Mouse (Mus musculus) forebrain, embryonic 13.5 days (tissue): ENCODE results near the gene Gm20547. TPM values are rescaled to one million over a fixed set of nuclear protein-coding genes. Genes with fewer than 3 reads are reported as not detected.
"Not testable (repeated sequence)": the region's sequence is repeated elsewhere in the genome, so short reads cannot be mapped to it uniquely, and the experiment has no call there.

ENCODE experiments used
- ATAC-seq: fragments of 200-750 bp; cut with Nextera tagmentation; 2 replicates; pipeline ENCODE4 v1.8.0; 2017
- H3K27ac ChIP-seq: fragments of 300-500 bp; sonication (generic); 2 replicates; pipeline ENCODE4 v1.5.1; 2015; ENCODE audit warnings: inconsistent platforms, mild to moderate bottlenecking, moderate library complexity
- H3K27me3 ChIP-seq: fragments of 300-500 bp; sonication (generic); 2 replicates; pipeline ENCODE4 v1.6.1; 2015; ENCODE audit warnings: mild to moderate bottlenecking, inconsistent platforms
- H3K36me3 ChIP-seq: fragments of 300-500 bp; sonication (generic); 2 replicates; pipeline ENCODE4 v1.6.1; 2015; ENCODE audit warnings: mild to moderate bottlenecking, inconsistent platforms; ENCODE audit not compliant: poor library complexity, severe bottlenecking
- H3K4me1 ChIP-seq: fragments of 300-500 bp; sonication (generic); 2 replicates; pipeline ENCODE4 v1.6.1; 2015; ENCODE audit warnings: inconsistent platforms
- H3K4me2 ChIP-seq: fragments of 300-500 bp; sonication (generic); 2 replicates; pipeline ENCODE4 v1.6.1; 2015; ENCODE audit warnings: inconsistent platforms, mild to moderate bottlenecking, moderate library complexity
- H3K4me3 ChIP-seq: fragments of 300-500 bp; sonication (generic); 2 replicates; pipeline ENCODE4 v1.5.1; 2015; ENCODE audit warnings: mild to moderate bottlenecking, inconsistent platforms
- H3K9ac ChIP-seq: fragments of 300-500 bp; sonication (generic); 2 replicates; pipeline ENCODE4 v1.6.1; 2015; ENCODE audit warnings: mild to moderate bottlenecking, inconsistent platforms
- H3K9me3 ChIP-seq: fragments of 300-500 bp; sonication (generic); replicated peaks from 2 replicates; pipeline ENCODE4 v1.6.1; 2016; ENCODE audit warnings: inconsistent platforms
- WGBS: fragments of 180-500 bp; shearing (Covaris S2); methylation state at CpG from one replicate; pipeline ENCODE4 v1.1.7; 2015; 5-methylcytosine and 5-hydroxymethylcytosine counted together
- polyA plus RNA-seq: library from polyadenylated mRNA; unstranded; fragments of >200 nt; fragmentation: Nextera tagmentation; extraction: Ambion mirVana; gene quantifications from 2 replicates; pipeline ENCODE4 v1.2.1, GENCODE M21; 2015

Gene Gm20547
- polyA plus RNA-seq, 1 experiment from 2014 or later: not detected

DNA sequence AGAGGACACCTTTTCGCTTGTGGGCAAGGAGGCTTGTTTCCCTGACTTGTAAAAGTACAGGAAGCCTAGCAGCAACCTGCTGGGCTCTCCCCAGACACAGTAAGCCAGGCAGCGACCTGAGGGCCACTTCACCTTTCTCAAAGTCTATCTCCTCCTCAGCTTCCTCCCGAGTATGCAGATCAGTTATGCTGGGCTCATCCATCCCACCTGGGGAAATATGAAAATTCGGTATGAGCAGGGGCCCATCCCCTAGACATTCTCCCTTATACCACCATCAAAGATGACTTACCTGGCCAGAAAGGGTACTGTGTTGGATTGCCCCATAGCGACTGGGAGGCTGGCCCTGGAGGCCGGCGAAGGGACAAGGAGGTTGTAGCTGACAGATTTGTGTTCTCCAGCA, 34.2 kb downstream of the Gm20547 start:
- peaks cover 61% of the 10 kb centered on the region for H3K36me3 ChIP-seq
- H3K9ac ChIP-seq: no peak overlapping the region; the same call in 1 of the 2 replicates
- no peak overlapping the region for H3K27ac ChIP-seq
- peaks cover 23% of the 10 kb centered on the region for H3K4me1 ChIP-seq
- WGBS: 91% methylated on average over 7 of the region's 7 CpGs
- no peaks in the 10 kb centered on the region for H3K27me3 ChIP-seq
- no peak overlapping the region for H3K4me2 ChIP-seq
- ATAC-seq: no peak
- H3K4me3 ChIP-seq: no peak overlapping the region
- no peaks in the 10 kb centered on the region for H3K9me3 ChIP-seq

- H3K4me1 ChIP-seq: peaks cover 23% of the 10 kb centered on the region
- ATAC-seq: no peak
- 92% methylated on average over 6 of the region's 6 CpGs for WGBS
- H3K27me3 ChIP-seq: no peaks in the 10 kb centered on the region
- no peak overlapping the region for H3K4me2 ChIP-seq
- H3K36me3 ChIP-seq: peaks cover 61% of the 10 kb centered on the region
- H3K27ac ChIP-seq: no peak overlapping the region
- no peak overlapping the region for H3K9ac ChIP-seq
- H3K4me3 ChIP-seq: no peak overlapping the region
- H3K9me3 ChIP-seq: no peaks in the 10 kb centered on the region
These were observed 34.6 kb downstream of the Gm20547 start for GRCm38 (mm10) chr17:34847192-34847591.

GRCm38 (mm10) chr17:34844884-34845283, 37.0 kb downstream of the Gm20547 start:
- Histone ChIP-seq H3K27ac (no peak overlapping the region), H3K4me2 (no peak overlapping the region), H3K9ac (no peak overlapping the region), H3K36me3 (peaks cover 84% of the 10 kb centered on the region), H3K4me3 (no peak overlapping the region), H3K27me3 (no peaks in the 10 kb centered on the region), H3K9me3 (no peaks in the 10 kb centered on the region), H3K4me1 (peaks cover 9% of the 10 kb centered on the region)
- ATAC-seq: no peak
- WGBS: 98% methylated on average over 12 of the region's 13 CpGs

DNA sequence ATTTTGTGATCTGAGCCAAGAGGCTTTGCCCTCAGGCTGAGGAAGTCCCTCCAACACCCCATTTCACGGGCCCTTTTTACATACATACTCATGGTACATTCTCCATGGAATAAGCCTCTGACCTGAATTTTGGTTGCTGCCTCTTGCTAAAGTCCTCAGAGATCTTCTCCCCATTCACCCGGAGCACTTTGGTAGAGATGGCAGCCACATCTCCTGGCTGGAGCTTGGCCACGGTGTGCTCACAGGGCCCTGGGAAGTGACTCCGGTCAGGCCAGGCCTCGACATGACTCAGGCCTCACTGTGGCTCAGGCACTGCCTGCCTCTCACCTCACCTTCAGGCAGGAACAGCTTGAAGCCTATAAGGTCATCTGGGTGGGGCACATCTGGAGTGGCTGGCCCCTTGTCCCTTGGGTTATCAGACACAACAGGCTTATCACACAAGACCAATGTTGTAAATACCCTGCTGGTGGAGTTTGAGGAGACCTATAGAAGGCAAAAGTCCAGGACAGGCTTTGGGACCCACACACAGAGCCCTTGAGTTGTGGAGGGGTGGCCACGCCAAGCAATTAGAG, 41.0 kb downstream of the Gm20547 start:
- no peaks in the 10 kb centered on the region for H3K9me3 ChIP-seq
- 86% methylated on average over 6 of the region's 6 CpGs for WGBS
- H3K4me1 ChIP-seq: peaks cover 22% of the 10 kb centered on the region
- H3K27ac ChIP-seq: no peak overlapping the region
- no peak for ATAC-seq
- no peak overlapping the region for H3K4me2 ChIP-seq
- H3K36me3 ChIP-seq: peaks cover 74% of the 10 kb centered on the region
- H3K9ac ChIP-seq: no peak overlapping the region
- H3K27me3 ChIP-seq: no peaks in the 10 kb centered on the region
- H3K4me3 ChIP-seq: no peak overlapping the region

DNA sequence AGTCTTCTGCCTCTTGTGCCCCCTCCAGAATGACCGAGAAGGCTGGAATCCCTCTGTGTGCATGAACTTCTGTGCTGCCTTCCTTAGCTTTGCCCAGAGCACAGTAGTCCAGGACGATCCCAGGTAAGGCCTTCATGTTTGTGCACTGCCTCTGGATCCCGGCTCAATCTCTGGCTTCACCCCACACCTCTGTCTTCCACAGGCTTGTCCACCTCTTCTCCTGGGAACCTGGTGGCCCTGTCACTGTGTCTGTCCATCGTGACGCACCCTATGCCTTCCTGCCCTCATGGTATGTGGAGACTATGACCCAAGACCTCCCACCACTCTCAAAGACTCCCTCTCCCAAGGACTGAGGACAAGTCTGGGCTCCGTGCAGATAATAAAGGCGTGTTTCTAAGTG, 43.1 kb downstream of the Gm20547 start:
- Histone ChIP-seq H3K9ac (0 out of 2 replicates have a peak overlapping the region, but pooled peaks have one; percentile 21), H3K27ac (no peak overlapping the region), H3K9me3 (no peaks in the 10 kb centered on the region), H3K4me2 (peak overlapping the region; percentile 22; the same call in 1 of the 2 replicates), H3K27me3 (no peaks in the 10 kb centered on the region), H3K4me1 (peaks cover 28% of the 10 kb centered on the region), H3K4me3 (0 out of 2 replicates have a peak overlapping the region, but pooled peaks have one; percentile 7), H3K36me3 (peaks cover 62% of the 10 kb centered on the region)
- no peak for ATAC-seq
- WGBS: 89% methylated on average over 7 of the region's 7 CpGs

GRCm38 (mm10) chr17:34837464-34838324, 44.1 kb downstream of the Gm20547 start:
- peaks cover 28% of the 10 kb centered on the region for H3K4me1 ChIP-seq
- peaks cover 61% of the 10 kb centered on the region for H3K36me3 ChIP-seq
- peak overlapping the region; percentile 58; the same call in 1 of the 2 replicates for H3K27ac ChIP-seq
- peak overlapping the region; percentile 79 for H3K9ac ChIP-seq
- WGBS: 45% methylated on average over 43 of the region's 43 CpGs
- H3K9me3 ChIP-seq: no peaks in the 10 kb centered on the region
- no peaks in the 10 kb centered on the region for H3K27me3 ChIP-seq
- no peak; the same call in 1 of the 2 replicates for ATAC-seq
- H3K4me2 ChIP-seq: peak overlapping the region; percentile 81
- H3K4me3 ChIP-seq: peak overlapping the region; percentile 81

DNA sequence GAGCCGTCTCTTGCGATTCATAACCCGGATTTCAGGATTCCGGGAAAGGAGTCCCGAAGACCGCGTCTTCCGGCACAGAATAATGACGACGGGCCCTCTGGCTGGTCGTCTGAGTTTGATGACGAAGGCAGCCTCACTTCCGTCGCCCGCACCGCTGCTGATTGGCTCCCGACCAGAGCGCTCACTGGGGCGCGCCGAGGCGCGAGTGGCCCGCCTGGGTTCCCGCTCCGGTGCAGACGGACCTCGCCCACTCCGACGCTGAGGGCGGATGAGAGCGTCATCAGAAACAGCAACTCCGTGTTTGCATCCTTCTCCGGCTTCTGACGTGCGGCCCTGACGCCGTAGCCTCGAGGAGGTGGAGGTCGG, 45.0 kb downstream of the Gm20547 start, which contains the start of the genes Stk19 and Dxo:
Gene Stk19 (minus strand): TSS at position 90 of the 366 bp plus-strand sequence.
Gene Dxo (plus strand): TSS at position 164 of the 366 bp plus-strand sequence.
- peak within 1 kb of the TSS; percentile 83 for H3K9ac ChIP-seq
- H3K4me3 ChIP-seq: peak within 1 kb of the TSS; percentile 81
- 0% methylated on average over 40 of the region's 40 CpGs for WGBS
- no peaks in the 10 kb centered on the region for H3K27me3 ChIP-seq
- no peaks in the 10 kb centered on the region for H3K9me3 ChIP-seq
- H3K27ac ChIP-seq: peak within 1 kb of the TSS; percentile 81
- H3K4me1 ChIP-seq: peaks cover 28% of the 10 kb centered on the region
- H3K36me3 ChIP-seq: peaks cover 61% of the 10 kb centered on the region
- ATAC-seq: peak; percentile 93
- peak within 1 kb of the TSS; percentile 81 for H3K4me2 ChIP-seq

GRCm38 (mm10) chr17:34836155-34836855, 45.5 kb downstream of the Gm20547 start:
- Histone ChIP-seq H3K4me1 (peaks cover 28% of the 10 kb centered on the region), H3K4me2 (peak overlapping the region; percentile 81), H3K9me3 (no peaks in the 10 kb centered on the region), H3K27ac (peak overlapping the region; percentile 81), H3K36me3 (peaks cover 59% of the 10 kb centered on the region), H3K4me3 (peak overlapping the region; percentile 81), H3K27me3 (no peaks in the 10 kb centered on the region), H3K9ac (peak overlapping the region; percentile 83)
- WGBS: 3% methylated on average over 39 of the region's 48 CpGs
- ATAC-seq: peak; percentile 82; the same call in 1 of the 2 replicates

- not testable (repeated sequence) for H3K9ac ChIP-seq, ATAC-seq
These were observed 51.1 kb downstream of the Gm20547 start for GRCm38 (mm10) chr17:34830776-34831175.

GRCm38 (mm10) chr17:34814818-34815370, 66.9 kb downstream of the Gm20547 start:
- 85% methylated on average over 7 of the region's 7 CpGs for WGBS
- no peak for ATAC-seq

More at GRCm38 (mm10) chr17:34830776-34831175, 51.1 kb downstream of the Gm20547 start:
- H3K27ac ChIP-seq, H3K27me3 ChIP-seq, H3K4me2 ChIP-seq, H3K9me3 ChIP-seq, H3K4me3 ChIP-seq, H3K4me1 ChIP-seq: not testable (repeated sequence)
- H3K36me3 ChIP-seq: peaks cover 80% of the 10 kb centered on the region
- 89% methylated on average over 1 of the region's 1 CpGs for WGBS

GRCm38 (mm10) chr17:34813747-34814146, 68.1 kb downstream of the Gm20547 start:
- H3K27me3 ChIP-seq, ATAC-seq, H3K9me3 ChIP-seq, H3K36me3 ChIP-seq, H3K4me2 ChIP-seq, H3K9ac ChIP-seq, H3K4me1 ChIP-seq, H3K4me3 ChIP-seq, H3K27ac ChIP-seq: not testable (repeated sequence)
- 64% methylated on average over 12 of the region's 12 CpGs for WGBS

More at GRCm38 (mm10) chr17:34814818-34815370, 66.9 kb downstream of the Gm20547 start:
- Histone ChIP-seq H3K4me2 (no peak overlapping the region), H3K9ac (no peak overlapping the region), H3K27ac (no peak overlapping the region), H3K4me3 (no peak overlapping the region), H3K9me3 (no peaks in the 10 kb centered on the region), H3K4me1 (no peaks in the 10 kb centered on the region), H3K36me3 (no peaks in the 10 kb centered on the region), H3K27me3 (no peaks in the 10 kb centered on the region)
